In the genomic region with DNA sequence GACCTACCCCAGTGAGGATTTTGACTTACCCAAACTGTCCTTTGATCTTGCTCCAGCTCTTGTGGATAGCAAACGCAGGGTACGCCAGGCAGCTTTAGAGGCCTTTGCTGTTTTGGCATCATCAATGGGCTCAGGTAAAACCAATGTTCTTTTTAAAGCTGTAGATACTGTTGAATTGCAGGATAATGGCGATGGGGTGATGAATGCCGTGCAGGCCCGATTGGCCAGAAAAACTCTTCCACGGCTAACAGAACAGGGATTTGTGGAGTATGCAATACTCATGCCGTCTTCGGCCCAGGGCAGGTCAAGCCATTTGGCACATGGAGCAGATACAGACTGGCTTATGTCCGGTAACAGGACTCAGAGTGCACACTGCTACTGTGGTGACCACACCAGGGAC, we compare ENCODE assay signal across 8 mouse cellular contexts. TPM values are rescaled to one million over a fixed set of nuclear protein-coding genes. Genes with fewer than 3 reads are reported as not detected.
A peak's percentile ranks its signal among the peaks of the same experiment; 100 is the strongest.
DNase-seq lines count a peak whose midpoint lies in the region; ATAC-seq and TF ChIP-seq lines count a peak whose summit lies in the region.

No protein-coding gene starts in this region.

- H3K4me3 ChIP-seq in kidney, embryonic 15.5 days (replicated peaks), result peak overlapping the region; percentile 93

- H3K4me1 ChIP-seq in kidney, embryonic 15.5 days, result peaks cover 35% of the 10 kb centered on the region

- no peak for TF ChIP-seq POLR2A in brain, embryonic 14.5 days (IDR thresholded peaks at IDR 0.05; ENCODE audit: borderline replicate concordance, extremely low read depth, insufficient read depth, insufficient read length, poor library complexity, severe bottlenecking)

- TF ChIP-seq CTCF in brain, embryonic 14.5 days (IDR thresholded peaks at IDR 0.05; ENCODE audit: borderline replicate concordance, extremely low read depth, insufficient read depth, insufficient read length), result no peak

- peaks cover 7% of the 10 kb centered on the region; the same call in 1 of the 2 replicates for H3K36me3 ChIP-seq in kidney, embryonic 15.5 days

- no peak for ATAC-seq in kidney, embryonic 15.5 days (replicated peaks; ENCODE audit: low FRiP score)

- H3K27ac ChIP-seq in kidney, embryonic 15.5 days, result no peak overlapping the region

- intact Hi-C loops in left cerebral cortex, postnatal 25 days (cut with DNase I), result no loop called here

- no peaks in the 10 kb centered on the region for H3K9me3 ChIP-seq in kidney, embryonic 15.5 days (replicated peaks)

- H3K4me2 ChIP-seq in kidney, embryonic 15.5 days, result peak overlapping the region; percentile 82

- peak overlapping the region; percentile 95 for H3K9ac ChIP-seq in kidney, embryonic 15.5 days

- peak; percentile 4 to 23 for DNase-seq in left cerebral cortex, postnatal 25 days (ENCODE audit: low spot score in 2 of 2)
- no peak for DNase-seq in left cerebral cortex, adult 18-20 months (ENCODE audit: low spot score in 2 of 2)
- peak; percentile 21 for DNase-seq in brain, embryonic 14.5 days (ENCODE audit: low read depth)
- DNase-seq in heart, adult 9 months (ENCODE audit: low spot score in 2 of 2), result peak; percentile 1 to 4
- DNase-seq in lung, postnatal 14 days, result peak; percentile 5
- DNase-seq in yolk sac, embryonic 10.5 days (ENCODE audit: low spot score), result peak; percentile 19
- DNase-seq in urinary bladder, postnatal 4 days (ENCODE audit: low spot score in 2 of 2), result no peak

- WGBS in kidney, embryonic 15.5 days, result 2% methylated on average over 9 of the region's 9 CpGs

- H3K27me3 ChIP-seq in kidney, embryonic 15.5 days, result no peaks in the 10 kb centered on the region

RNA-seq across cellular contexts. Expression of a gene that starts 1.9 kb away (rescaled TPM):
- 10 to 100 TPM; 55.8 to 56.7 TPM for total RNA-seq in left cerebral cortex, postnatal 25 days (2021)
- total RNA-seq in left cerebral cortex, adult 18-20 months (2021), result 10 to 100 TPM; 54.3 to 57.4 TPM
- 12.2 and 14.6 TPM in 2 replicates for polyA plus RNA-seq in brain, embryonic 14.5 days (2012; rRNA removed)
- polyA plus RNA-seq in kidney, embryonic 15.5 days (2015; fragmentation: Nextera tagmentation; extraction: Ambion mirVana), result 30.2 and 31.3 TPM in 2 replicates

RNA-seq across cellular contexts. Expression of a gene that starts 2.1 kb away (rescaled TPM):
- total RNA-seq in left cerebral cortex, postnatal 25 days (2021), result 10 to 100 TPM; 24.2 to 24.5 TPM
- total RNA-seq in left cerebral cortex, adult 18-20 months (2021), result 10 to 100 TPM; 24.5 to 26.6 TPM
- 12.6 and 14.6 TPM in 2 replicates for polyA plus RNA-seq in brain, embryonic 14.5 days (2012; rRNA removed)
- 8.5 and 9.9 TPM in 2 replicates for polyA plus RNA-seq in kidney, embryonic 15.5 days (2015; fragmentation: Nextera tagmentation; extraction: Ambion mirVana)

RNA-seq across cellular contexts. Expression of a gene that starts 49.8 kb away (rescaled TPM):
- total RNA-seq in left cerebral cortex, postnatal 25 days (2021), result 10 to 100 TPM; 15.4 to 18.6 TPM
- total RNA-seq in left cerebral cortex, adult 18-20 months (2021), result 10 to 100 TPM; 17.3 to 18.6 TPM
- polyA plus RNA-seq in brain, embryonic 14.5 days (2012; rRNA removed), result 9.4 and 9.5 TPM in 2 replicates
- polyA plus RNA-seq in kidney, embryonic 15.5 days (2015; fragmentation: Nextera tagmentation; extraction: Ambion mirVana), result 2.0 and 3.9 TPM in 2 replicates

Comparison
In these comparisons a context has a peak if more than half of its experiments do, and no peak if none do; other contexts are left out.
1. DNase-seq: peak in left cerebral cortex, postnatal 25 days (2 of 2), brain, embryonic 14.5 days (single experiment), heart, adult 9 months (2 of 2), lung, postnatal 14 days (single experiment) and yolk sac, embryonic 10.5 days (single experiment); none in left cerebral cortex, adult 18-20 months (0 of 2) and urinary bladder, postnatal 4 days (0 of 2).